30 mouse cellular contexts compared by ENCODE assay signal in genomic region chr2:119699962-119700361, GRCm38 (mm10). TPM values are rescaled to one million over a fixed set of nuclear protein-coding genes. Genes with fewer than 3 reads are reported as not detected.
"Had no signal": no experiment of that assay in that cellular context is flagged by ENCODE, and none has a peak within 500 bp of the region (broad histone marks: within the 10 kb centered on the region; RNA-seq: fewer than 3 reads in every experiment).

No protein-coding gene starts in this region.

- H3K27ac ChIP-seq: embryonic facial prominence, embryonic 10.5 days; embryonic facial prominence, embryonic 12.5 days; embryonic facial prominence, embryonic 13.5 days; embryonic facial prominence, embryonic 15.5 days; forebrain, embryonic 10.5 days; forebrain, embryonic 12.5 days; forebrain, embryonic 13.5 days; forebrain, embryonic 15.5 days; gastrocnemius, adult 2 months; heart, adult 2 months had no signal

- ATAC-seq: forebrain, embryonic 13.5 days; forebrain, embryonic 14.5 days; forebrain, embryonic 15.5 days; forebrain, embryonic 16.5 days; forebrain, postnatal 0 days had no signal

- H3K4me3 ChIP-seq: embryonic facial prominence, embryonic 10.5 days; embryonic facial prominence, embryonic 12.5 days; embryonic facial prominence, embryonic 13.5 days; embryonic facial prominence, embryonic 15.5 days; erythroblast, embryonic 14.5 days; forebrain, embryonic 10.5 days; forebrain, embryonic 12.5 days; forebrain, embryonic 13.5 days; forebrain, embryonic 15.5 days; gastrocnemius, adult 2 months; heart, adult 2 months had no signal

- DNase-seq: cerebellum, adult 2 months; cerebellum, adult 8-10 months; cerebellum, adult 9-10 months; cerebellum, adult 9-11 months; cerebellum, postnatal 10 days; cerebellum, postnatal 14 days; cerebellum, postnatal 25 days; cerebellum, postnatal 36 days; embryo, embryonic 11 days; forebrain, postnatal 0 days; gastrocnemius, adult 2 months; gastrocnemius, postnatal 10 days; gastrocnemius, postnatal 14 days; gastrocnemius, postnatal 25 days; gastrocnemius, postnatal 36 days; heart, adult 18-20 months; heart, adult 2 months had no signal

RNA-seq across cellular contexts. Expression of gene Itpka, which starts 42.2 kb away (rescaled TPM):
- total RNA-seq: gastrocnemius, adult 18-20 months; gastrocnemius, adult 2 months; gastrocnemius, adult 8-10 months; gastrocnemius, postnatal 25 days; gastrocnemius, postnatal 36 days had no signal
